Mouse (Mus musculus): ENCODE results near the gene Olig2. TPM values are rescaled to one million over a fixed set of nuclear protein-coding genes. Genes with fewer than 3 reads are reported as not detected.
A peak's percentile ranks its signal among the peaks of the same experiment; 100 is the strongest.

The Olig2 gene
- total and polyA plus RNA-seq, 2 experiments = not detected

DNA sequence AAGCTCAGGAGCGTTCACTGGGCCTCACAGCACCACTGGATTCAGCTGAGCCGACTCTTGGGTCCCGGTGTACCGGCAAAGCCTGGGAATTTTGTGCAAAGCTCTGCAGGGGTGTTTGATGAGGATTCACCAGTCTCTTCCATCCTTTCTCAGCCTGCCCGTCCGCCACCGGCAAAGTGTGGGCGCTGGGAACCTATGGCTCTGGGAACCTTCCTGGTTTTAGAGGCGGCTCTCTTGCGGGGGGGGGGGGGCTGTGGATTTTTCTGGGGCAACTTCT lies 3.8 kb downstream of the Olig2 start:
- WGBS = 10% methylated on average over 10 of the region's 10 CpGs
- no peak for DNase-seq (ENCODE audit: extremely low read depth, low read depth, low spot score)
- no peaks in the 10 kb centered on the region for H3K79me2 ChIP-seq (ENCODE audit: control insufficient read depth, insufficient read depth, low read length)
- peaks cover 3% of the 10 kb centered on the region; the same call in 1 of the 2 replicates for H3K4me1 ChIP-seq (ENCODE audit: control insufficient read depth, insufficient read depth, low read length)
- no peaks in the 10 kb centered on the region for H3K36me3 ChIP-seq (ENCODE audit: control insufficient read depth, insufficient read depth, low read length)
- no peak overlapping the region for H3K4me3 ChIP-seq (ENCODE audit: insufficient read depth, low read depth, low read length)
- TF ChIP-seq POLR2A (IDR thresholded peaks at IDR 0.05; ENCODE audit: extremely low read depth, insufficient read depth, low read length) = no peak
- TF ChIP-seq CTCF (IDR thresholded peaks at IDR 0.05; ENCODE audit: low read depth, low read length) = no peak
- no peak overlapping the region for H3K27ac ChIP-seq (replicated peaks; ENCODE audit: insufficient read depth, low read depth, low read length)
- H3K9ac ChIP-seq (ENCODE audit: low read depth, low read length) = no peak overlapping the region
- H3K27me3 ChIP-seq (ENCODE audit: control insufficient read depth, insufficient read depth, low read length) = peaks cover 36% of the 10 kb centered on the region

DNA sequence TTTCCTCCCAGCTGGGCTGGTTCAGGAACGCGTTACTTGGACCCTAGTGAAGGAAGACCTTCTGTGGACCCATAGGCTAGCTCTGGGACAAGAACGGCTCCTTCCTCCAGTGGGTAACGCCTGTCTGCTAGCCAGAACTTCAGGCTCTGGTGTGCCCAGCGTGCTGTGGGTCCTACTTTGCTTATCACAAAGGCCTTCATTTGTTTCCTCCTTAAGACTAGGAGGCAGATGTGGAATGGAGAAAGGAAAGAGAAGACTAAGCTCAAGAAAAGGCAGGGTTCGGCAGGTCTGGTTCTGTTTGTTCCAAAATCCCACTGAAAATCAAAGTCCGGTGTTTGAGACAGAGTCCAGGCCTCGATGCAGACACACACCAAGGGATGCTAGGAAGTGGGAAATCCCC lies 4.4 kb downstream of the Olig2 start:
- H3K4me1 ChIP-seq (ENCODE audit: control insufficient read depth, insufficient read depth, low read length) = peaks cover 3% of the 10 kb centered on the region; the same call in 1 of the 2 replicates
- TF ChIP-seq CTCF (IDR thresholded peaks at IDR 0.05; ENCODE audit: low read depth, low read length) (no peak), POLR2A (IDR thresholded peaks at IDR 0.05; ENCODE audit: extremely low read depth, insufficient read depth, low read length) (no peak)
- DNase-seq (ENCODE audit: extremely low read depth, low read depth, low spot score) = no peak
- no peak overlapping the region for H3K9ac ChIP-seq (ENCODE audit: low read depth, low read length)
- H3K27ac ChIP-seq (replicated peaks; ENCODE audit: insufficient read depth, low read depth, low read length) = no peak overlapping the region
- H3K4me3 ChIP-seq (ENCODE audit: insufficient read depth, low read depth, low read length) = no peak overlapping the region
- no peaks in the 10 kb centered on the region for H3K36me3 ChIP-seq (ENCODE audit: control insufficient read depth, insufficient read depth, low read length)
- peaks cover 35% of the 10 kb centered on the region for H3K27me3 ChIP-seq (ENCODE audit: control insufficient read depth, insufficient read depth, low read length)
- no peaks in the 10 kb centered on the region for H3K79me2 ChIP-seq (ENCODE audit: control insufficient read depth, insufficient read depth, low read length)
- WGBS = 56% methylated on average over 8 of the region's 8 CpGs

DNA sequence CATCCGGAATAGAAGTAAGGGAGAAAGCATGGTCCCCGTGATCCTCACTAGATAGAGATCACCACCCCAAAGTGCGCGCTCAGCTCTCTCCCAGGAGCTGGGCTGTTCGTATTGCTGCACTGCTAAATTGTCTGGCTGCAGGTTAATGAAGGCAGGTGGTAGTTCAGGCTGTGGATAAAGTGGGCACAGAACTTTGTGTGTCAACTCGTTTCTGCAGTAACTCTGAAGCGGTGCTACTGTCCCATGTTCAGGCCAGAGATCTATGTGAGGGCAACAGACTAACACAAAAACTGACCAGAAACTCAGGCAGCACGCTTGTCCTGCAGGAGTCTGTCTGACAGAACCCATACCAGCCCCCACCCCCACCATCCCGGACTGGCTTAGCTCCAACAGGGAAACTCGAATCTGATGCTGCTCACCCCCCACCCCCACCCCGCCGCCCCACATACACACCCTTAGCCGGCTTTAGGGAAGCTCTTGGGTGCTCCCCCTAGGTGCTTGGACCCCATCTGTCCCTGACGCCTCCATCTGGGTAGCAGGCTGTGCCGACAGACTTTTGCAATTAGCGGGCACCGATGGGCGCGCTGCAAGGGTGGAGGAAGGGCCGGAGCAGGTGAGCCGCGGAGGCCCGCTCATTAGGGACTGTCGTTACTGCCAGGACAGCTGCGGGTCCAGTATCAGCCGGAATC lies 6.7 kb downstream of the Olig2 start:
- Histone ChIP-seq H3K36me3 (ENCODE audit: control insufficient read depth, insufficient read depth, low read length) (no peaks in the 10 kb centered on the region), H3K9ac (ENCODE audit: low read depth, low read length) (peak overlapping the region; percentile 15; the same call in 1 of the 2 replicates)

DNA sequence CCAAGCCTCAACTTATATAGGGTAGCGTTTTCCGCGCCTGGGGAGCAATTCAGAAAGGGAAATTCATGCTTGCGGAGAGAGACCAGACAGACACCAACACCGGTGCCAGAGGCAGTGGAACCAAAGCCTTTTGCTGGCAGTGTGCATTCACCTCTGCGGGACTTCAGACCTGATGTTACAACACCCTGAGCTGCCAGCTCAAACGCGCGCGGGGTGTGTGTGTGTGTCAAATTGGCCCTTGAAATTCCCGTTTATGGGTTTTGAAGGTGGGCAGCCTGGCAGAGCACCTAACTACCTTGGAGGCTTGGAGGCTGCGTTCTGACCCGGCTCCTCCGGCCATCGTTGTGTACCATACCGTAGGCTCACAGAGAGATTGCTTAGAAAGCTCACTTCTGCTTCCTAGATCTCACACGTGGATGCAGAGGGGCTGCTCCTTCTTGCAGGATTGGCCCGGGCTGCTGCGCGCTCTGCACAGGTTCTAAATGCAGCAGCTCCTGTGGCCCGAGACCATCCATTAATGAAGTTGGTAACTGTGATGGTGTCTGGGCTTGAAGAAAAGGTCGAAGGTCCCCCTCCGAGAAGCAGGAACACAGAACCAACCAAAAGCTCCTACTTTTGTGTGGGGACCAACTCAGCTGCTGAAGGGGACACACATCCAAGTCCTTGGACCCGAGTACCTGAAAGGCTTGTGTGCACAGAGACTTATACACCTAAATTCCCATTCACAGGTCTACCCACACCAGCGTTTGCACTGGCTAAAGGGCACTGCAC lies 7.4 kb downstream of the Olig2 start:
- DNase-seq (ENCODE audit: extremely low read depth, low read depth, low spot score) = peak; percentile 80
- WGBS = 9% methylated on average over 25 of the region's 25 CpGs
- H3K4me3 ChIP-seq (ENCODE audit: insufficient read depth, low read depth, low read length) = peak overlapping the region; percentile 31; the same call in 1 of the 2 replicates
- H3K36me3 ChIP-seq (ENCODE audit: control insufficient read depth, insufficient read depth, low read length) = no peaks in the 10 kb centered on the region
- no peaks in the 10 kb centered on the region for H3K79me2 ChIP-seq (ENCODE audit: control insufficient read depth, insufficient read depth, low read length)
- peaks cover 3% of the 10 kb centered on the region; the same call in 1 of the 2 replicates for H3K4me1 ChIP-seq (ENCODE audit: control insufficient read depth, insufficient read depth, low read length)
- peak overlapping the region; percentile 15; the same call in 1 of the 2 replicates for H3K9ac ChIP-seq (ENCODE audit: low read depth, low read length)
- no peak overlapping the region for H3K27ac ChIP-seq (replicated peaks; ENCODE audit: insufficient read depth, low read depth, low read length)
- H3K27me3 ChIP-seq (ENCODE audit: control insufficient read depth, insufficient read depth, low read length) = peaks cover 10% of the 10 kb centered on the region; the same call in 1 of the 2 replicates
- TF ChIP-seq CTCF (IDR thresholded peaks at IDR 0.05; ENCODE audit: low read depth, low read length) = no peak
- no peak for TF ChIP-seq POLR2A (IDR thresholded peaks at IDR 0.05; ENCODE audit: extremely low read depth, insufficient read depth, low read length)

More for the DNA sequence above, 6.7 kb downstream of the Olig2 start:
- H3K4me1 ChIP-seq (ENCODE audit: control insufficient read depth, insufficient read depth, low read length) = peaks cover 3% of the 10 kb centered on the region; the same call in 1 of the 2 replicates
- no peaks in the 10 kb centered on the region for H3K79me2 ChIP-seq (ENCODE audit: control insufficient read depth, insufficient read depth, low read length)
- H3K4me3 ChIP-seq (ENCODE audit: insufficient read depth, low read depth, low read length) = peak overlapping the region; percentile 31; the same call in 1 of the 2 replicates
- no peak for DNase-seq (ENCODE audit: extremely low read depth, low read depth, low spot score)
- 19% methylated on average over 26 of the region's 26 CpGs for WGBS
- TF ChIP-seq CTCF (IDR thresholded peaks at IDR 0.05; ENCODE audit: low read depth, low read length) (no peak), POLR2A (IDR thresholded peaks at IDR 0.05; ENCODE audit: extremely low read depth, insufficient read depth, low read length) (no peak)
- no peak overlapping the region for H3K27ac ChIP-seq (replicated peaks; ENCODE audit: insufficient read depth, low read depth, low read length)
- peaks cover 16% of the 10 kb centered on the region for H3K27me3 ChIP-seq (ENCODE audit: control insufficient read depth, insufficient read depth, low read length)

DNA sequence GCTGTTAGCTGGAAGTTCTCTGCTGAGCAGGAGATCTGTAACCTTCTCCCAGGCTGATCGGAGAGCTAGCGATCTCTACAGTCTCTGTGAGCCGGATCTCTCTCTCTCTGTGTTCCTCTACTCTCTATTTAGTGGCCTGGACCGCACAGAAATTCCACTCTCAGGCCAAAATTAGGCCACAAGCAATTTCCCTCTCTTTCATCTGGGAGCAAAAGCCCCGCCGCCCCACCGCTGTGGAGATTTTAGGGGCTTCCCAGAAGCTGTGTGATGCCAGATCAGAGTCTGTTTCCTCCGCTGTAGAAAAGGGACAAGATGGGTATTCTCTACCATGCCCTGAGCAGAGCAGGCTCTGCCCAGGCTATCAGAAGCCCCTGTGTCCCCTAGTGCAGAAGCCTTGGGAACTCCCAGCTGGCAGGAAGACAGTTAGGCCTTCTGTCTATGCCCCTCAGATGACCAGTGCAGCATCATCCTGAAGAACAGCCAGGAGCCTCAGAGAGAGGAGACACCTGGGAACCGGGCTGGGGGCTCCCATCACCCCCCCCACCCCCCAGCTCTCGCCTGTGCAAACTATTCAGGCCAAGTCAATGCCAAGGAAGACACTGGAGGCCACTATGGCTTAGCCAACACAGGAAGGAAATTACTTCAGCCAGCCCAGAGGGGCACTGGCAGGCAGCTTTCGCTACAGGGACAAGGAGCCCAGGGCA lies 8.1 kb downstream of the Olig2 start:
- H3K9ac ChIP-seq (ENCODE audit: low read depth, low read length) = no peak overlapping the region
- H3K4me3 ChIP-seq (ENCODE audit: insufficient read depth, low read depth, low read length) = no peak overlapping the region
- no peak for DNase-seq (ENCODE audit: extremely low read depth, low read depth, low spot score)
- H3K36me3 ChIP-seq (ENCODE audit: control insufficient read depth, insufficient read depth, low read length) = no peaks in the 10 kb centered on the region
- peaks cover 3% of the 10 kb centered on the region; the same call in 1 of the 2 replicates for H3K4me1 ChIP-seq (ENCODE audit: control insufficient read depth, insufficient read depth, low read length)
- no peak overlapping the region for H3K27ac ChIP-seq (replicated peaks; ENCODE audit: insufficient read depth, low read depth, low read length)
- peaks cover 9% of the 10 kb centered on the region; the same call in 1 of the 2 replicates for H3K27me3 ChIP-seq (ENCODE audit: control insufficient read depth, insufficient read depth, low read length)
- 55% methylated on average over 11 of the region's 11 CpGs for WGBS
- TF ChIP-seq POLR2A (IDR thresholded peaks at IDR 0.05; ENCODE audit: extremely low read depth, insufficient read depth, low read length) = no peak
- TF ChIP-seq CTCF (IDR thresholded peaks at IDR 0.05; ENCODE audit: low read depth, low read length) = no peak
- H3K79me2 ChIP-seq (ENCODE audit: control insufficient read depth, insufficient read depth, low read length) = no peaks in the 10 kb centered on the region
